Mouse (Mus musculus) cerebellum, adult 9-10 months (tissue): Measurements from ENCODE around the gene Sh3bp5.

ENCODE experiments used
- DNase-seq: peaks from one replicate; pipeline ENCODE4 v3.0.0; 2022

Gene Sh3bp5

GRCm38 (mm10) chr14:31407911-31408604 is 27.8 kb downstream of the Sh3bp5 start:
- no peak for DNase-seq

- DNase-seq = no peak
Measured at GRCm38 (mm10) chr14:31407208-31407607, 28.7 kb downstream of the Sh3bp5 start.

GRCm38 (mm10) chr14:31406154-31406810 is 29.6 kb downstream of the Sh3bp5 start:
- peak; percentile 87 for DNase-seq

- no peak for DNase-seq
Measured at GRCm38 (mm10) chr14:31405652-31406051, 30.2 kb downstream of the Sh3bp5 start.

DNA sequence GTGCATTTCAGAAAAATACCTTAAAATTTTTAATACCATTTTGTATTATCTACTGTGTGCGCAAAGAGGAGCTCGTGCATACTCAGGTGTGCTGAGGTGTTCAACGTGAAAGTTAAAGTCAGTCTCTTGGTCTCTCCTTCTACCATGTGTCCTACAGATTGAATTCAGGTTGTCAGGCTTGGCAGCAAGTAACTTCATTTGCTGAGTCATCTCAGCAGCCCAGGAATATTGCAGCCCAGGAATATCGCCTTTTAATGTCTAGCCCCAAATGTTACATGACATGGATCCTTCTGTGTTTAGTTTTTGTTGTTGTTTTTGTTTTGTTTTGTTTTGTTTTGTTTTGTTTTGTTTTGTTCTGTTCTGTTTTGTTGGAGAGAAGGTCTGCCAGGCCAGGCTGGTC is 31.2 kb downstream of the Sh3bp5 start:
- no peak for DNase-seq

DNA sequence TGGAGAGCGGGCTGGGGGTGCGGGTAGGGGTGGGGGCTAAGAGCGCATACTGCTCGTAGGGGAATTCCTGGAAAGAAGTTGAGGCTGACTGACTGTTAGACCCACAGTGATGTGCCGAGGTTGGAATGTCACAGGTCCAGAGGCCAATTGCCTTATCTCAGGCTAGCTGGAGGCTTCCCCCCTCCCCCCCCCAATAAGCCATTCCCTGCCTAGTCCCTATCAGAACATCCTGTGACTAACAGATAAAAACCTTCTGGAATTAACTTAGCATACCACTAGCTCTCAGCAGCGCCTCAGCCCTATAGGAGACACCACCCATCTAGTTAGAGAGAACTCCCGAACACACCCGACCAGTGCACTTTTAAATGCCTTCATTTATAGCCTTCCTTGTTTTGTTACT is 31.9 kb downstream of the Sh3bp5 start:
- DNase-seq = no peak

DNA sequence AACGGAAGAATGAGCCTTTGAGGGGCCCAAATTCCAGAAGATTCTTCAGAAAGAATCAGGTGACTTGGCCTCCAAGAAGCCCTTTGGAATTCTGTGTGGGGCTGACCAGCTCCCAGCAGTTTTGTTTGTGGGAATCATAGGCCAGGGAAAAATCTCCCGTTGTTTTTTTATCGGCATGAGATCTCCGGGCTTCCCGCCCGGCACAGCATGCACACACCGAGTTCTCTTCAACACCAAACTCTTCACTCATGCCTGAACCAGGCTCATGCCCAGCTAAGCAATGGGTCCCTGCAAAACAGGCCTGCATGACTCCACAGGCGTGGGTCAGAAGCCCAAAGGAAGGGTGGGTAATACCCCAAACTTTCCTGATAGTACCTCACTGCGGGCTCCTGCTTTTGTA is 32.3 kb downstream of the Sh3bp5 start:
- DNase-seq = peak; percentile 73

- no peak for DNase-seq
Measured at GRCm38 (mm10) chr14:31402693-31403092, 33.2 kb downstream of the Sh3bp5 start.

GRCm38 (mm10) chr14:31401918-31402427 is 33.9 kb downstream of the Sh3bp5 start:
- DNase-seq = no peak

DNA sequence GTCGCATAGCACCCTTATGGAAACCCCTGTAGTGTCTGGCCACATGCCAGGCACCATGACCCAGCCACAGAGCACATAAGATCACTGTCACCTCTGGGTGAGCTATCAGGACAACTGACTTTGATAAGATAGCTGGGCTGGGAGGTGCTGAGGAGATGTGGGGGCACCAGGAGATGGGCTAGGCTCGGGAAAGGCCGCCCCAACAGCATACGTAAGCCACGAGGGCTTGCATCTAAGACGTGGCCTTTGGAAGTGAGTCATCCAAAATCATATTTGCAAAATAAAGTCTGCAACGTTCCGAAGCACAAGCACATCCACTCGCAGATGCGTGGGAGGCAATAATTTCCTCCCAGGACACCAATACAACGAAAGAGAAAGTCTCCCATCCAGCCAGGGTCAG is 35.0 kb downstream of the Sh3bp5 start:
- DNase-seq = no peak

DNA sequence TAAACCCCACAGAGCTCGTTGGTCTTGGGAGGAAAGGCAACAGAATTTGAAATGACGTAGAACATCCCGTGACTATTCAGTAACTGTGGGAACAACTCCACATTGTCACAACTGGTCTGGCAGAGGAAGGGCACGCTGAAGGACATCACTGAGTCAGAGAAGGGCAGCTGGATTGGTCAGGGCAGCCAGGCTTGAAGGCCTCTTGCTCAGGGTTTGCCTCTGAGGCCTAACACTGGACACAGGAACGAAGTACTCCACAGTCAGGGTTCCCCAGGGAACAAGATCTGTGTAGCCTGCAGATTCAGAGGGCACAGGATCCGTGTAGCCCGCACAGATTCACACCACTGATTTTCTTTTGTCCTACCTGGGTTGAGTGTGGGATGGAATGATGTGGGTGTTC is 35.6 kb downstream of the Sh3bp5 start:
- DNase-seq = no peak

GRCm38 (mm10) chr14:31399271-31399670 is 36.6 kb downstream of the Sh3bp5 start:
- DNase-seq = no peak

- DNase-seq = no peak
Measured at GRCm38 (mm10) chr14:31398819-31399218, 37.1 kb downstream of the Sh3bp5 start.

DNA sequence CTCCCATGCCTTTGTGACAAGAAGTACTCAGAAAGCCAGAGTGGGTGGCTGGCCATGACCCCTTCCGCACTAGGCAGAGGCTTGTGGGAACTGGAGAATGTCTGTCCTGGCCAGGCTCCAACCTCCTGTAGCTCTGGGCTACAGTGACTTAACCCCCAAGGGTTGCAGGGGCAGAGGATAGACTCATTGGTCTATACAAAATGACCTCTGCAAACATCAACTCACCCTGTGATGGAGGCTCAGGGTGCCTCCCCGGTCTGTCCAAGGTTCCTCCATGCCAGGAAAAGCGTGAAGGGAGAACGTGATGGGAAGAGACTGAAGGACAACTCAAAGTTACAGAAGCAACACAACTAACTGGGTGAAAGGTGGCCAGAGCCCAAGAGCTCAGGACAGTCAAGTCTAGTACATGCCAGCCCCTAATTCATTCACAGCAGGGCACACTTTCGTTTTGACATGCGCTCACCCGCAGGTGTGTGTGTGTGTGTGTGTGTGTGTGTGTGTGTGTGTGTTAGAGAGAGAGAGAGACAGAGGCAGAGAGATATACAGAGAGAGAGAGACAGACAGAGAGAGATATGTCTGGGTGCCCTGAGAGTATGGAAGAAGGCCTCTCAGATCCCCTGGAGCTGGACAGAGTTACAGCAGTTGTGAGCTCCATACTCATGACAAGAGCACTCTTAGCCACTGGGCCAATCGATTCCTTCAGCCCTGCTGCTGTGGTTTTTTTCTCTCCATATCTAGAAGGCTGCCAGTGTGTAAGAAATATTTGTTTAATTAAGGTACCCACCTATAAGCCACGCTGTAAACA is 37.9 kb downstream of the Sh3bp5 start:
- DNase-seq = no peak

GRCm38 (mm10) chr14:31397353-31397752 is 38.5 kb downstream of the Sh3bp5 start:
- no peak for DNase-seq

- no peak for DNase-seq
Measured at GRCm38 (mm10) chr14:31396428-31396827, 39.5 kb downstream of the Sh3bp5 start.

DNA sequence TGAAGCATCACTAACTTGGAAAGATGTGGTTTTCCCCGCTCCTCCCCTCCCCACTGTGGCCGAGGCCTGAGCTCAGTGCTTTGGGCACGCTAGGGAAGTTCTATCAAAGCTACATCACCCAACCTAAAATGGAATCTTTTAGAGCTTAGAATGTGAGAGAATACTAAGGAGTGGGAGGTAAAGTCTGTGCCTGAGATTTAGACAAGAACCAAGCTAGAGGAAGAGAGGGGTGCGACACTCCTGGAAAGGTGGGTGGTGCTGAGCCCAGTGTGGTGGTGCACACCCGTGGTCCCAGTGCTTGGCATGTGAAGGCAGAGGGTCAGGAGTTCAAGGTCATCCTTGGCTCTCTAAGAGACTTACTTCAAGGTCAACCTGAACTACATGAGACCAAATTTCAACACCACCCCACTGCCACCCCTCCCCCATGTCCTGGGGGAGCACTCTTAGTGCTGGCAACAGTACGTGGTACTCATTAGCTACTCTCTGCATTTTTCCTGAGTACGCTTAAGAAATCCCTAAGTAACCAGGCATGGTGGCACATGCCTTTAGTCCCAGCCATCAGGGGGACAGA is 40.2 kb downstream of the Sh3bp5 start:
- DNase-seq = no peak

DNA sequence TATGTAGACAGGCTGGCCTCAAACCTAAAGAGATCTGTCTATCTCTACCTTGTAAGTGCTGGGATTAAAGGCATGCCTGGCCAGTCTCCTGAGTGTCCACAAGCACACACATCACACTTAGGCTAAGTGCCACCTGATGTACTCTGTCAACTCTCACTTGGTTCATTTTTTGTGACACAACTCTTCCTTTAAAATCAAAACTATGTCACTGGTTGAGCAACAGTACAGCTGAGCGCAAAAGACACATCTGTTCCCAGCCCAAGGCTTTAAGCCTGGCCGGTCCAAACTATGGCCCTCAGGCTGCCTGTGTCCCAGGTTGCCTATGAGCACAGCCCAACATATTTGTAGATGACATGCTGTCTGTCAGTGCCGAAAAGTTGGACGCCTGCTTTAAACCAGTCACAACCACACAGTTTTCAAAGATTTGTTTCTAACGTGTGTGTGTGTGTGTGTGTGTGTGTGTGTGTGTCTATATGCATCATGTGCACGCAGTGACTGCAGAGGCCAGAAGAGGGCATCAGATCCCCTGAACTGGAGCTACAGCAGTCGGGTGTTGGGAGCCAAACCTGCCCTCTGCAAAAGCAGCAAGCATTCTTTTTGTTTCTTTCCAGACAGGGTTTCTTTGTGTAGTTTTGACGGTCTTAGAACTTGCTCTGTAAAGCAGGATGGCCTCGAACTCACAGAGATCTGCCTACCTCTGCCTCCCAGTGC is 40.9 kb downstream of the Sh3bp5 start:
- no peak for DNase-seq

DNA sequence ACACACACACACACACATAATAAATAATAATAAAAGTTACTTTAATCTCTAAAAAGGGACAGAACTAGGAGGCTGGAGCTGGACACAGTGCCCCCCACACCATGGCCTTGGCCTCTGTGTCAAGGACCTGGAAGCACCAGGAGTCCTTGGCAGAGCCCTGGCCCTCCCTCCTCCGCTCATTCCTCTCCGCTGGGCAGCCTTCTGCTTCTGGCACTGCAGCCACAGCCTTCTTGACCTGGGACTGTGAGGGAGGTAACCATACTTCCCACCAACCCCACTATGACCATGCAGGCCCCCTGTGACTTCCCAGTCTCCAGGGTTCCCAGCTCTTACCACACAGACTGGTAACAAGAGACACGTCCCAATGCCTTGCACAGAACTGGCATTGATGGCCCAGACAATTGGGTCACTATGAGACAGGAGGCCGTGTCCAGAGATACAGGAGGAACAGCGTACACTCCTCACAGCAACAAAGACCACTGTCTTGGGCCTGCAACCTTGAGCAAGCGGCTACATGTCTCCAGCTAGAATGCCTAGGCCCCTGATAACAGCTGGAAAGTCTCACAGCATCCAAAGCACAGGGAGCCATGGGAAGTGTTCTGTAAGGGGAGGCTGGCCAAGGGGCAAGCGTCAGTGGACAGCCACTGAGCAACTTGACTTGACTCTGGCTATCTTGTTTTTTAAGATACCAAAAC is 41.8 kb downstream of the Sh3bp5 start:
- peak; percentile 79 for DNase-seq

- DNase-seq = no peak
Measured at GRCm38 (mm10) chr14:31393546-31393890, 42.4 kb downstream of the Sh3bp5 start.

GRCm38 (mm10) chr14:31392873-31393545 is 42.9 kb downstream of the Sh3bp5 start:
- DNase-seq = peak; percentile 55

- DNase-seq = peak; percentile 31
Measured at GRCm38 (mm10) chr14:31392300-31392699, 43.6 kb downstream of the Sh3bp5 start.
